Mouse (Mus musculus) adrenal gland, adult 8-10 months (tissue): ENCODE measurements around the gene L3mbtl2. TPM values are rescaled to one million over a fixed set of nuclear protein-coding genes. Genes with fewer than 3 reads are reported as not detected.

ENCODE experiments used
- DNase-seq: peaks from one replicate; pipeline ENCODE4 v3.0.0; 2022
- total RNA-seq, 4 experiments: library from RNA; stranded (reverse); gene quantifications; 2 replicates each; pipeline ENCODE4 v1.2.4; 2022

L3mbtl2 gene
- total RNA-seq, 4 experiments from 2014 or later: 23.0 to 28.4 (median 24.5) TPM

DNA sequence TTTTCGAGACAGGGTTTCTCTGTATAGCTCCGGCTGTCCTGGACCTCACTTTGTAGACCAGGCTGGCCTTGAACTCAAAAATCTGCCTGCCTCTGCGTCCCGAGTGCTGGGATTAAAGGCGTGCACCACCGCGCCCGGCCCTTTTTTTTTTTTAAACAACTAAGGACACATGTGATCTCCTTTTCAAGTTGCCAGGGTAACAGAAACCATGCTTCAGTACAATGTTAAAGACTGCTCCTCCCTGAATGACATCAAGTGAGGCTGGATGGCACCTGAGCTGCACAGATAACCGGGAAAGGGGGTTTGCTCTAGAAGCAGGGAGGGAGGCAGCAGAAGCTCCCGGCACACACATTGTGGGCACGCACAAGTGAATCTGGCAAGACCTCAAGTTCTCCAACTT is 45.3 kb downstream of the L3mbtl2 start:
- no peak for DNase-seq

- no peak for DNase-seq
Measured at GRCm38 (mm10) chr15:81709686-81710085, 46.0 kb downstream of the L3mbtl2 start.

DNA sequence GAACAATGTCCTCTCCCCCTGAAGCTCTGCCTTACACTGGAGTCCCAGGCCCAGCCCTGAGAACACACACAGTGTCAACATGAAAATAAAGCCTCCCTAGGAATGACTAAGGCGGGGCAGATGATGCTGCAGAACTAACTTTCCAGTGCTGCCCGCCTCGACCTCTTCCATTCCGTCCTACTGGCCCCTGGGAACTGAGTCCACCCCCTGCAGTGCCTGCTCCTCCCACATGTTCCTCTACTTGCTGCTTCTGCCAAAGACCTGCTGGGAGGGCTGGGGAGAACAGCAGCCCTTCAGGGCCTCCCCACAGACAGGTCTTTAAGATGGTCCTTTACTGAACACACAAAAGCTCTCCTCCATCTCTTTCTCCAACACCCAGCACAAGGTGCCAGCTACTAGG is 47.1 kb downstream of the L3mbtl2 start:
- no peak for DNase-seq

GRCm38 (mm10) chr15:81713742-81714141 is 50.1 kb downstream of the L3mbtl2 start:
- no peak for DNase-seq

- DNase-seq: no peak
Measured at GRCm38 (mm10) chr15:81718336-81719138, 54.8 kb downstream of the L3mbtl2 start.

GRCm38 (mm10) chr15:81719139-81719531 is 55.4 kb downstream of the L3mbtl2 start:
- DNase-seq: no peak

- DNase-seq: no peak
Measured at GRCm38 (mm10) chr15:81722361-81722760, 58.7 kb downstream of the L3mbtl2 start.

GRCm38 (mm10) chr15:81723653-81724052 is 60.0 kb downstream of the L3mbtl2 start:
- DNase-seq: no peak

DNA sequence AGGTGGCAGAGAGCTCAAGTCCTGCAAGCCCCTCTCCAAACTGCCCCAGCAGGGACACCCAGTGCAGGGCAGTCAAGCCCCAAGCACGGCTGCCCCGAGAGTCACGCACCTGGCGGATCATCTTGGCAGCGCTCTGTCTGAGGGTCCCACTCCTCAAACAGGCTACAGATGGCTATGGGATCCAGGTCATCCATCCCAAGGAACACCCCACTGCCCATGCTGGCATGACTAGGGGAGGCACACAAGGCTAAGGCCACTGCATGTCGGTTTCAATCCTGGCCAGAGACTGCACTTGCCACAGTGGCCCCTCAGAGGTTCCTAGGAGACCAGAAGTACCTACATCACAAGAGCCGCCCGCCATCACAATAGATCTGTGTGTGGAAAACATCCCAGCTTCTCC is 62.3 kb downstream of the L3mbtl2 start:
- DNase-seq: no peak

GRCm38 (mm10) chr15:81729241-81729791 is 65.6 kb downstream of the L3mbtl2 start:
- peak; percentile 36 for DNase-seq

DNA sequence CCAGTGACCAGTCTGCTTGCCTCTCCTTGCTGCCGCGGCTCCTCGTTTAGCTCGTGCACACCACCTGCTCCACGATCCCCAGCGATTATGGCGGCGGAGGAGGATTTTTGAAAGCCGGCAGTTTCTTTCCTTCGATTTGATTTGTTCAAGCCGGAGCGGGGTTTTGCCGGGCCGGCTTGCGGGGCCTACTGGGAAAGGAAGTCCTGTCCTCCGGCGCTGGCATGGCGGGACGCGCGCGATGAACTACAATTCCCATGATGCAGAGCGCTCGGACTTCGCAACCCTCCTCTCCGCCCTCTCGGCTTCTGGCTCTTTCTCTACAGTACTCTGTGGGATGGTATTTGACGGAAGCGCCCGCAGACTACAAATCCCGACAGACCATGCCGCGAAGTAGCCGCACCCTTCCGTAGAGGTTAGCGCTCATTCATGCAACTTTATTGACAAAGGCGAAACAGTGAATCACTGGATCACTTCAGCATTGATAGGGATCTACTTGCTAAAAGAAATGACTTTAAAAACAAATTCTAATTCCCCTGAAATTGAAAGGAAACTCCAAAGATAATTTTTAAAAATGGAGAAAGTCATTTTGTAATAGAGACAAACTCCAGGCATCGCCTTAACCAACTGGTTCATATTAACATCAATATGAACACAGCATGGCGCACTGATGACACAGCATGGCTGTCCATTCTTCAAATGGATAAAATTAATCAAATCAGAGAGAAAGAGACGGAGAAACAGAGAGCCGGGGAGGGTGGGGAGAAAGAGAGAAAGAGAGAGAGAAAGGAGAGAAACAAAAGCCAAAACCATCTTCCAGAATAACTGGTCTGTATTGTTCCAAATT is 66.3 kb downstream of the L3mbtl2 start:
- peak; percentile 99 for DNase-seq

DNA sequence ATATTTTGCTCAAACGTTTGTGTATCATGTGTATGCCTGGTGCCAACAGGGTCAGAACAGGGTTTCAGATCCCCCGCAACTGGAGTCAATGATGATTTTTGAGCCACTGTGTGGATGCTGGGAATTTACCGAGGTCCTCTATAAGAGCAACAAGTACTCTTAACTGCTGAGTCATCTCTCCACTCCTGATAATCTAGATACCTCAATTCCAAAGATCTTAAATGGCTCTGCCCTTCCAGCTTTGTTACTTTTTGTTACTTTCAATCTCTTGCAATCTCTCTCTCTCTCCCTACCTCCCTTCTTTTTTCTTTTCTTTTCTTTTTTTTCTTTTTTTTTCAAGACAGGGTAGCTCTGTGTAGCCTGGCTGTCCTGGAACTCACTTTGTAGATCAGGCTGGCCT is 71.4 kb downstream of the L3mbtl2 start:
- DNase-seq: no peak

Other genes starting within 250 kb of the L3mbtl2 start
- 100 to 1,000 TPM; 150 to 165 (median 155) TPM for gene Rbx1, start 197.6 kb upstream of the L3mbtl2 start, total RNA-seq
- 100 to 1,000 TPM in 1 of 4 experiments, 10 to 100 TPM in 3; 62.2 to 107 (median 76.8) TPM for gene Ep300, start 78.5 kb upstream of the L3mbtl2 start, total RNA-seq
- 1 to 10 TPM; 2.2 to 5.7 (median 3.5) TPM for gene Chadl, start 33.4 kb downstream of the L3mbtl2 start, total RNA-seq
- gene Zc3h7b, start 81.2 kb downstream of the L3mbtl2 start, total RNA-seq: 100 to 1,000 TPM in 2 of 4 experiments, 10 to 100 TPM in 2; 66.3 to 109 (median 89.1) TPM
- 10 to 100 TPM; 53.4 to 70.2 (median 60.6) TPM for gene Rangap1, start 81.6 kb downstream of the L3mbtl2 start, total RNA-seq
- gene Tef, start 138.5 kb downstream of the L3mbtl2 start, total RNA-seq: 100 to 1,000 TPM in 3 of 4 experiments, 10 to 100 TPM in 1; 93.1 to 190 (median 160) TPM
- gene Tob2, start 194.9 kb downstream of the L3mbtl2 start, total RNA-seq: 10 to 100 TPM; 63.9 to 97.0 (median 69.1) TPM
- 10 to 100 TPM; 44.2 to 61.3 (median 51.4) TPM for gene Phf5a, start 208.0 kb downstream of the L3mbtl2 start, total RNA-seq
- gene Aco2, start 208.4 kb downstream of the L3mbtl2 start, total RNA-seq: 100 to 1,000 TPM; 297 to 630 (median 469) TPM